Mouse (Mus musculus) myocyte (in vitro differentiated cells): ENCODE data around the gene Efr3b. TPM values are rescaled to one million over a fixed set of nuclear protein-coding genes. Genes with fewer than 3 reads are reported as not detected.
"Not testable (repeated sequence)": the region's sequence is repeated elsewhere in the genome, so short reads cannot be mapped to it uniquely, and the experiment has no call there.

ENCODE experiments used
- H3K27me3 ChIP-seq: one replicate; pipeline ENCODE4 v1.6.1; 2011; ENCODE audit not compliant: control insufficient read depth, insufficient read depth, insufficient read length
- H3K36me3 ChIP-seq: one replicate; pipeline ENCODE4 v1.6.1; 2011; ENCODE audit not compliant: control insufficient read depth, insufficient read depth
- H3K4me2 ChIP-seq: one replicate; pipeline ENCODE4 v1.6.1; 2011; ENCODE audit warnings: low read depth, control low read depth
- H3K4me3 ChIP-seq: one replicate; pipeline ENCODE4 v1.5.1; 2011; ENCODE audit warnings: mild to moderate bottlenecking, control low read depth, moderate library complexity
- H3K79me2 ChIP-seq: one replicate; pipeline ENCODE4 v1.6.1; 2011; ENCODE audit not compliant: control insufficient read depth, insufficient read depth
- H3ac ChIP-seq: one replicate; pipeline ENCODE4 v1.6.1; 2011; ENCODE audit not compliant: control insufficient read depth, insufficient read length
- CEBPB ChIP-seq: IDR thresholded peaks from 2 replicates; pipeline ENCODE4 v1.6.1; 2011; ENCODE audit warnings: mild to moderate bottlenecking, moderate library complexity; ENCODE audit not compliant: poor library complexity, insufficient read depth, severe bottlenecking
- E2F4 ChIP-seq: IDR thresholded peaks from one replicate; pipeline ENCODE4 v1.6.1; 2011; ENCODE audit warnings: mild to moderate bottlenecking, control low read depth, moderate library complexity; ENCODE audit not compliant: insufficient read depth
- MAX ChIP-seq: IDR thresholded peaks from one replicate; pipeline ENCODE4 v1.6.1; 2011; ENCODE audit warnings: low read depth, mild to moderate bottlenecking, control low read depth
- MYOD1 ChIP-seq, 3 experiments: IDR thresholded peaks; one replicate each; pipeline ENCODE4 v1.6.1; 2011; ENCODE audit warnings: control low read depth in 2 of 3, low read depth in 2 of 3, mild to moderate bottlenecking in 2 of 3, moderate library complexity in 1 of 3; ENCODE audit not compliant: insufficient read length in 2 of 3, control insufficient read depth in 1 of 3
- MYOG ChIP-seq, 3 experiments: IDR thresholded peaks; one replicate each; pipeline ENCODE4 v1.6.1; 2011; ENCODE audit warnings: control low read depth in 2 of 3, low read depth in 2 of 3, mild to moderate bottlenecking in 2 of 3; ENCODE audit not compliant: insufficient read length in 2 of 3, control insufficient read depth in 1 of 3, insufficient read depth in 1 of 3
- POLR2A ChIP-seq: IDR thresholded peaks from one replicate; pipeline ENCODE4 v1.6.1; 2011; ENCODE audit warnings: low read depth, mild to moderate bottlenecking, control low read depth, moderate library complexity; ENCODE audit not compliant: insufficient read length
- POLR2AphosphoS2 ChIP-seq: IDR thresholded peaks from one replicate; pipeline ENCODE4 v1.6.1; 2011; ENCODE audit warnings: low read depth, control low read depth; ENCODE audit not compliant: insufficient read length
- REST ChIP-seq: IDR thresholded peaks from one replicate; pipeline ENCODE4 v1.6.1; 2011; ENCODE audit warnings: mild to moderate bottlenecking, control low read depth, moderate library complexity; ENCODE audit not compliant: insufficient read depth, insufficient read length
- SRF ChIP-seq: IDR thresholded peaks from one replicate; pipeline ENCODE4 v1.6.1; 2011; ENCODE audit warnings: low read depth; ENCODE audit not compliant: control insufficient read depth, insufficient read length
- TCF12 ChIP-seq: IDR thresholded peaks from one replicate; pipeline ENCODE4 v1.6.1; 2011; ENCODE audit warnings: mild to moderate bottlenecking, control low read depth; ENCODE audit not compliant: poor library complexity, insufficient read depth, severe bottlenecking
- TCF3 ChIP-seq: IDR thresholded peaks from one replicate; pipeline ENCODE4 v1.6.1; 2011; ENCODE audit warnings: low read depth, control low read depth; ENCODE audit not compliant: insufficient read length
- USF1 ChIP-seq: IDR thresholded peaks from one replicate; pipeline ENCODE4 v1.6.1; 2011; ENCODE audit warnings: low read depth, mild to moderate bottlenecking, control low read depth, moderate library complexity
- polyA plus RNA-seq: library from polyadenylated mRNA; unstranded; fragments of >200 nt; fragmentation: generic; extraction: Trizol; gene quantifications from one replicate; pipeline ENCODE4 v1.2.1, GENCODE M21; 2012; ENCODE audit warnings: missing spikeins

The Efr3b gene
- polyA plus RNA-seq, 1 experiment = 0.02 TPM

DNA sequence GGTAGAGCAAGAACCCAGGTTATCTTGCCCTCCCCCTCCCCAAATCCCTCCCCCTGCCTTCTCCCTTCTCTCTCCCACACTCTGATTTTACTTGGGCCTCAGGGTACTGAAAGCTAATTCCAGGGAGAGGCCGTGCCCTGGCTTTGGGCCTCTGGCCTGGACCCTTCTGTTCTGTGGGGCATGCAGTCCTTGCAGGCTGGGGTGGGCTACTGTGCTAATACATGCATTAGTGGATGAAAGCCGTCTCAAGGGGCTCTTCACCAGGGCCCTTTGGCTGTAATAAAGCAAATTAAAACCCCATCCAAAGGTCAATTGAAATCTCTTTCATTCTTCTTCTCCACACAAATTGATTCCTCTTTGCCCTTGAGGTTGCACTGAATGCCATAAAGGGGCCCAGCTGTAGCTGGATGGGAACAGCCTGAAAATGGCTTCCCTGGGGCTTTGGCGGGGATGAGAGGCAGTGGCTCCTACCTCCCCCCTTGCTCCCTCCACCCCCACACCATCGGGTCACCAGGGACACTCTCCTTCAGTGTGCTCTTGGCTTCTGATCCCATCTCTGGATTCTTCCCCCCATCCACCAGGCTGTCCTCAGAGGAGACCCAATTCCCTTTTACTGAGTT is 94.2 kb downstream of the Efr3b start:
- TF ChIP-seq MYOG (IDR thresholded peaks at IDR 0.05; ENCODE audit: control insufficient read depth in 1 of 3, insufficient read depth in 1 of 3, insufficient read length in 2 of 3, low read depth in 2 of 3) = no peak
- no peak for TF ChIP-seq REST
- TF ChIP-seq E2F4 = no peak
- no peak overlapping the region for H3K4me2 ChIP-seq
- H3K79me2 ChIP-seq = no peaks in the 10 kb centered on the region
- no peaks in the 10 kb centered on the region for H3K36me3 ChIP-seq
- H3K27me3 ChIP-seq = no peaks in the 10 kb centered on the region
- no peak overlapping the region for H3K4me3 ChIP-seq
- no peak overlapping the region for H3ac ChIP-seq

GRCm38 (mm10) chr12:3942026-3942425 is 96.7 kb downstream of the Efr3b start:
- Histone ChIP-seq H3ac (no peak overlapping the region), H3K4me2 (no peak overlapping the region), H3K27me3 (no peaks in the 10 kb centered on the region)

GRCm38 (mm10) chr12:3930090-3930865 is 108.4 kb downstream of the Efr3b start:
- not testable (repeated sequence) for H3K36me3 ChIP-seq, H3K79me2 ChIP-seq, H3ac ChIP-seq, H3K4me3 ChIP-seq, H3K4me2 ChIP-seq, H3K27me3 ChIP-seq

More at GRCm38 (mm10) chr12:3942026-3942425, 96.7 kb downstream of the Efr3b start:
- Histone ChIP-seq H3K79me2 (no peaks in the 10 kb centered on the region), H3K4me3 (no peak overlapping the region), H3K36me3 (no peaks in the 10 kb centered on the region)
- TF ChIP-seq TCF3 = no peak
- no peak for TF ChIP-seq MAX
- no peak for TF ChIP-seq CEBPB
- no peak for TF ChIP-seq E2F4
- no peak for TF ChIP-seq POLR2A
- no peak for TF ChIP-seq TCF12
- TF ChIP-seq MYOD1 (IDR thresholded peaks at IDR 0.05; ENCODE audit: control insufficient read depth in 1 of 3, insufficient read length in 2 of 3, low read depth in 2 of 3) = no peak
- TF ChIP-seq REST = no peak
- no peak for TF ChIP-seq USF1
- no peak for TF ChIP-seq POLR2AphosphoS2
- TF ChIP-seq SRF = no peak
- TF ChIP-seq MYOG (IDR thresholded peaks at IDR 0.05; ENCODE audit: control insufficient read depth in 1 of 3, insufficient read depth in 1 of 3, insufficient read length in 2 of 3, low read depth in 2 of 3) = no peak

DNA sequence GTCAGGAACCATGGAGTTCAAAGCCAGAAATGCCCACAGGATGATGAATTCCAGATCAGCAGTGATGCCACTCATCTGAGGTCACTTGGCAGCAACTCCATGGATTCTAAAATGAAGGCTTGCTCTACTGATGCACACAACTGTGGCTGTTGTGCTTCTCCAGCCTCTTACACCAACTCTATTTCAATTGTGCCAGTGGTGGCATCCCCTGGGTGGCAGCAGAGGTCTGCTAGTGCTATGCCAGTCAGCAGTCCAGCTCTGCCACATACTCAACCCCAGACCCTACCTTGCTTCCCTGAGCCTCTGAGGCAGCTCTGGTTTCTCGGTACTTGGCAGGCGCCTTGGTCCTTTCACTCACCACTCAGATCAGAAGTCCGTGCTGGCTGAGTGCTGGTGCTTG is 109.9 kb downstream of the Efr3b start:
- TF ChIP-seq POLR2AphosphoS2 = no peak
- Histone ChIP-seq H3K27me3 (peaks cover 7% of the 10 kb centered on the region), H3K4me2 (no peak overlapping the region), H3K4me3 (no peak overlapping the region), H3K79me2 (no peaks in the 10 kb centered on the region), H3ac (no peak overlapping the region), H3K36me3 (no peaks in the 10 kb centered on the region)

DNA sequence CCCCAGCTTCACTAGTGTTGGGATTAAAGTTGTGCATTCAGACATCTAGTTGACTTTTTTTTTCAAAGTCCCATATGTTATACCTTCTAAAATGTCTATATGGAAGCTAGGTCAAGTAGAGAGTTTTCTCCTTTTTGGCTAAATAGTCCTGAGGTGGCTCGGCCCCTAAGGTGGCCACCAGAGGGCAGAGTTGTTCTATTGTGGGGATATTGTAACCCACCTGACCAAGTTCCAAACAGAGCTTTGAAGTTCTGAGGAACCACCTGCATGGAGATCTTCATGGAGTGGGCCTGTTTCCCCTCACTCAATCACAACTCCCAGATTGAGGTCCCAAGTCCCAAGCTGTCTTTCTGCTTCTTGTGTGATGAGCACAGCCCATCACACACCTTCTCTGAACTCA is 112.6 kb downstream of the Efr3b start:
- Histone ChIP-seq H3K4me3 (no peak overlapping the region), H3K4me2 (no peak overlapping the region), H3K27me3 (peaks cover 7% of the 10 kb centered on the region), H3K79me2 (no peaks in the 10 kb centered on the region), H3K36me3 (no peaks in the 10 kb centered on the region), H3ac (no peak overlapping the region)
- TF ChIP-seq USF1 = no peak
- TF ChIP-seq TCF12 = no peak
- TF ChIP-seq MYOG (IDR thresholded peaks at IDR 0.05; ENCODE audit: control insufficient read depth in 1 of 3, insufficient read depth in 1 of 3, insufficient read length in 2 of 3, low read depth in 2 of 3) = no peak
- TF ChIP-seq TCF3 = no peak
- no peak for TF ChIP-seq E2F4
- TF ChIP-seq REST = no peak
- TF ChIP-seq SRF = no peak
- no peak for TF ChIP-seq POLR2AphosphoS2
- no peak for TF ChIP-seq CEBPB
